Mouse (Mus musculus): ENCODE data around the gene Pi4ka.

GRCm38 (mm10) chr16:17239409-17239808 lies 166.7 kb downstream of the Pi4ka start:
- TF ChIP-seq CTCF (conservative IDR thresholded peaks at IDR 0.05; ENCODE audit: low read length) (no peak), NANOG (IDR thresholded peaks at IDR 0.05; ENCODE audit: borderline replicate concordance, low read length) (no peak)

Data from E14TG2a.4 (cell line).